Mouse (Mus musculus) common myeloid progenitor, adult 5-6 weeks (primary cell): ENCODE results near the gene Vgll4. TPM values are rescaled to one million over a fixed set of nuclear protein-coding genes. Genes with fewer than 3 reads are reported as not detected.
"Not testable (repeated sequence)": the region's sequence is repeated elsewhere in the genome, so short reads cannot be mapped to it uniquely, and the experiment has no call there.

Experiments
- ATAC-seq: replicated peaks from 2 replicates; pipeline ENCODE4 v1.8.0; 2016; ENCODE audit warnings: low read depth, mild to moderate bottlenecking, moderate TSS enrichment, inconsistent platforms; ENCODE audit not compliant: poor library complexity, severe bottlenecking
- total RNA-seq: library from RNA; stranded (forward); fragments of 200-1000, 187-1606 nt; gene quantifications from 2 replicates; pipeline ENCODE4 v1.2.3, GENCODE M21; 2017

Vgll4 gene
- total RNA-seq, 1 experiment from 2014 or later = 40.6 TPM

- ATAC-seq = no peak
Observed at GRCm38 (mm10) chr6:114901321-114901824, 68.4 kb downstream of the Vgll4 start.

DNA sequence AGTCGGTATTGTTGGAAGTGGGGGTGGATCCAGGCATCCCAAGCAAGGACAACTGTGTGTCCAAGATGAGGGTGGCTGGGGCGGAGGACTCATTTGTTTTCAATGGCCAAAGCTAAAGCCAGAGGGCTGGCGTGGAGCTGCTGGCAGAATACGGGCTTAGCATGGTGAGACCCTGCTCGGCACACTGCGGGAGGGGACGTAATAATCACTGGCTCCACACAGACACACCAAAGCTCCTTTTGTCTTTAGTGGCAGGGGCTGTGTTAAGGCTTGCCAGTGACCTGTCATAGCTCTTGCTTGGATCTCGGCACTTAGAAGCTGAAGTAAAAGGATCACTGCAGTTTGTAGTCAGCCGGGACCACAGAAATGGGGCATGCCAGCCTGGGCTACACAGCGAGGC lies 69.6 kb downstream of the Vgll4 start:
- ATAC-seq = no peak

- ATAC-seq = peak; percentile 49
Observed at GRCm38 (mm10) chr6:114899652-114900051, 70.1 kb downstream of the Vgll4 start.

DNA sequence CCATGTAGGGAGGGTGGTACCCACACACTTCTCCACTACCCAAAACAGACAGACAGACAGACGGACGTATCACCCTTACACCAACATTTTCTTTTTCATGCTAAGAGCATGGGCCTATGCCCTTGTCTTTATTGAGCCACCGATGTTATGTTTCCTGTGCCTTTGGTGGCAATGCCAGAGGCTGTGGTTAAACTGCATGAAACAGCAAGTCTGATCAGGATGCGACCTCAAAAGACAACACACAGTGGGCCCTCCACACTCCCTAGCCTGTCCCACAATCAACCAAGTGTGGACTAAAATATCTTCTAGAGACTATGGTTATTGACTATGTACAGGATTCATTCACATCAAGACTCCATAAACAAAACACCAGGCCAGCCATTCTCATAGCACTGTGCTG lies 70.8 kb downstream of the Vgll4 start:
- ATAC-seq = peak; percentile 71

GRCm38 (mm10) chr6:114896281-114896680 lies 73.5 kb downstream of the Vgll4 start:
- ATAC-seq = no peak

DNA sequence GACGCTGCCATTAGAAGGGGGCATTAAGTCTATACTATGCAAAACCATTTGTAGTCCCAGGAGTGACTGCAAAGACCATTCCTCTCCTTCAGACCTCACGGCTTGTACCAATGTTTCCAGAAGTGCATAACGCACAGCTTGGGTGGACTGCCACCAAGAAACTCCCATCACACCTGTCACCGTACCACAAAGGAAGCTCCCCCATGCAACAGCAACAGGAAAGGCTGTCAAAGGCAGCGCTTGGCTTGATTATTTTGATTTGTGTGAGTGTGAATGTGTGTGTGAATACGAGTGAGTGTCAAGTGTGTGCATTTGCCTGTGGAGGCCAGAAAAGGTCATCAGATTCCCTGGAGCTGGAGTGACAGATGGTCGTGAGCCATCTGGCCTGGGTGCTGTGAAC lies 74.6 kb downstream of the Vgll4 start:
- no peak for ATAC-seq

DNA sequence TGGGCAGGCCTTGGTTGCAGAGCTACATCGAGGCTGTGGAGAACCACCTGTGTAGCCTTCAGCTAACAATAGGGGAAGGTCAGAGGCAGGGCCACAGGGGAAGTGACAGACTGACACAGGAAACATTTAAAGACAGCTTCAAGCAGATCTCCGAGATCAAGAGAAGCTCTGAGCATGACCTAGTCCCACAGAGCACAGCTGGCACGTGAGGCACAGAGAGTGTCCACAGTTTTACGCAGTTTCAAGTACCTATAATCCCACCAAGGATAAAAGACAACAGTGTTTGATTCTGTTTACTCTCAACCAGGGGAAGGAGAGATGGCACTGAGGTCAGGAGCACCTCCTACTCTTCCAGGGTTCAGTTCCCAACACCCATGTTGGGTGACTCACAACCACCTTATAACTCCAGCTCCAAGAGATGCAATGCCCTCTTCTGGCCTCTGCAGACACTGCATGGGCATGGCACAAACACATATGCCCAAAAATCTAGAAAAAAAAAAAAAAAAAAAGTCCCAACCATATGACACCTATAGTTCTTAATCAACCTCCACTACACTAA lies 75.2 kb downstream of the Vgll4 start:
- ATAC-seq = peak; percentile 4; the same call in 1 of the 2 replicates

GRCm38 (mm10) chr6:114893427-114894209 lies 76.2 kb downstream of the Vgll4 start:
- peak; percentile 83 for ATAC-seq

DNA sequence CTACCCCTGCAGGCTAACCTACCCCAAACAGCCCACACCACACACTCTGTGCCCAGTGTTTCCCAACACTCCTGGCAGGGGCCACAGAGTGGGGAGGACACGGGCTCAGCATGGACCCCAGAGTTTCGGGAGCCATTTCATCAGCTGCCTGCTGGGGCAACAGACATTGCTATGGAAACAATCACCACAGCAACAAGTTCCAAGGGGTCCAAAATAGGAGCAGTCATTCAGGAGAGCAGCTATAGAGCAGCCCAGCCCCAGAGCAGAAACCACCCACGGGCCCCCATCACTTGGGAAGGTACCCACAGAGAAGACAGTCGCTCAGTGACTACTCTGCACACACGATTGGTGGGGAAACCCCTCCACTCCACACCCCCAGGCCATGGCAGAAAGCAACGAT lies 77.4 kb downstream of the Vgll4 start:
- peak; percentile 12 for ATAC-seq

GRCm38 (mm10) chr6:114891771-114892170 lies 78.0 kb downstream of the Vgll4 start:
- ATAC-seq = no peak

GRCm38 (mm10) chr6:114891272-114891671 lies 78.5 kb downstream of the Vgll4 start:
- no peak for ATAC-seq

DNA sequence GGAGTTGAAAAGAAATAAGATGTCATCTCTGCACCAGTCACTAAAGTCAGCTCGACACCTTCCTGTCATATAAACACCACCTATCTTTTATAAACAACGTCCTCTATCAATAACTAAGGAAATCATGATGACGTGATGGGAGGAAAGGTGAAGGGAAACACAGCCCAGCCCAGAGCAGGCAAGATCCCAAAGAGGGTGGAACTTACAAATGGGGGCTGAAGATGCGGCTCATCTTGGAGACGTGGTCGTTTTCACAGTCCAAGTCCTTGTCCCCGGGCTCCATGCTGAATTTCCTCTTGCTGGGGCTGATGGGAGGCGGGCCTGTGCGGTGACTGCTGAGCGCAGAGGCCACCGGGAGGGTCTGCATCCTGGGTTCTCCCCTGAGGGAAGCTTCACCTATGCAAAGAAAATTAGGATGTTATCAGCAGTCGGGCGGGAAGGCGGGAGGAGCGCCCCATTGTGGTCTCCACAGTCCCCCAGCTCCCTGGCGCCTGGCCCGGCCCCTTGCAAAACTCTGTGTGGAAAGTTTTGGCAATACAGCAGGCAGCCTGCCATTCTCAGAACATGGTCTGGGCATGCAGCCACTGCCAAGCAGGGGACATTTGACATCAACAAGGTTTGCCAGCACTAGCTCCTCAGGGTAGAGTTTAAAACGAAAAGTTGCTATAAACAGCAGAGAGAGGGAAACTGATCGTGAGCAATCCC lies 79.2 kb downstream of the Vgll4 start:
- ATAC-seq = 0 out of 2 replicates have a peak, but pooled peaks have one; percentile 8

DNA sequence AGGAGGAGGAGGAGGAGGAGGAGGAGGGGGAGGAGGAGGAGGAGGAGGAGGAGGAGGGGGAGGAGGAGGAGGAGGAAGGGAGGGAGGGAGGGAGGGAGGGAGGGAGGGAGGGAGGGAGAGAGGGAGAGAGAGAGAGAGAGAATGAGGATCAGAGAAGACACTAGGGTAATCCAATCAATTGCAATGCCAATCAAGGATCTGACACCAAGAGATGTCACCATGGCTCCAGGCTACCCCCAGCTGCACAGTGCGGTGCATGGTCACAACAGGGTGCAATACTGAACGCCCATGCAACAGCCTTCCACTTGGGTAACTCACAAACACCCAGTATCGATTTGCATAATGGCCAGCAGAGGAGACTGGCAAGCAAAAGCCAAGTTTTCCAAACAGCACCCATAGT lies 79.8 kb downstream of the Vgll4 start:
- not testable (repeated sequence) for ATAC-seq

DNA sequence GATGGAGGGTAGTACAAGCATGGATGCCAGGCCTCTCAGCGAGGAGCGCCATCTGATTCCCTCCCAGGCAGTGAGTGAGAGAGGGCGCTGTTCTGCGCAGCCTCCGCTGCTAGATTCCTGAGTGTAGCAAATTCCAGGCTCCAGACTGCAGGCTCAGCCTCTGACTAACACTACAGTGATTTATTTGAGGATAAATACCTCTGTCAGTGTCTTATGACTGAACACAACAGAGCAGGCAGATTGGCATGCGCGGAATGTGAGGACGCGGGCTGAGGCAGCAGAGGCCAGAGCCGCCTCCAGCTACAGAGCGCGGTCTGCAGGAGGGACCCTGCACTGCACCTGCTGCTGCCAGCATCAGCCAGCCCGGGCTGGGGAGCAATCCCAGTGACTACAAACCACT lies 80.9 kb downstream of the Vgll4 start:
- no peak for ATAC-seq

GRCm38 (mm10) chr6:114886504-114887361 lies 83.1 kb downstream of the Vgll4 start:
- ATAC-seq = no peak

DNA sequence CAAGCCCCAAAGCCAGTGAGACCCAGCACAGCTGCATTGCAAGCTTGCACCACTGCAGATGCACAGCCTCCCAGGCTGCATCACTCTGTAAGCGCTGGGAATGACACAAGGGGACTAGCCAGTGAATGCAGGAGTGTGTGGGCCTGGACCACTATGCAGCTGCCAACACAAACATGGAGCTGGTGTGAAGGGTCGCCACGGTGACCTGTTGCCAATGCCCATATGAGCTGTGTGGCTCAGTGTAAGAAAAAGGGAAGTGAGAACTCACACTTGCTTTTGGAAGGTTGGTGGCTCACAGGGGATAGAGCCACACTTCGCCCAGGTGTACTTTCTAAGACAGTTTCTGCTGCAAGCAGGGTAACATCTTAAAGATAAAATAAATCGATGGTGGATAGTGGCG lies 83.8 kb downstream of the Vgll4 start:
- peak; percentile 46 for ATAC-seq

- no peak for ATAC-seq
Observed at GRCm38 (mm10) chr6:114885129-114885528, 84.7 kb downstream of the Vgll4 start.

DNA sequence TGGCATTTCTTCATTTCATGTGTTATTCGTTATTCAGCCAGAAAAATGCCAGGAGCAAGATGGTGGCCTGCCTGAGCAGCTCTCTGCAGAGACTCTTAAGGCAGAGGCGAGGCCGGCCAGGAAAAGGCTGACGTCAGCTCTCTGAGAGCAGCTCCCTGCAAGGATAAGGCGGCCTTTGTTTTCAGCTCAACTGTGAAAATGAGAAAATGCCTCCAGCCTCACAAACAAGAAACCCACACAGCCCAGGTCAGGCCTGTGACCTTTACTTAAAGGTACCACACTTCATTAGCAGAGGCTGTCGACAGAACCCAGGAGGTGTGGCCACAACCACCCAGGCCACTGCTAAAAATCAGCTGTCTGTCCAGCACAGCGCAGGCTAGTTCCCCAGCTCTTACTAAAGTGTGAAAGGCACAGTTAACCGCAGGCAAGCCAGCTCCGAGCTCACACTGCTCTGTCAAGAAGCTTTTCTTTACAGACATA lies 86.5 kb downstream of the Vgll4 start:
- peak; percentile 23 for ATAC-seq

DNA sequence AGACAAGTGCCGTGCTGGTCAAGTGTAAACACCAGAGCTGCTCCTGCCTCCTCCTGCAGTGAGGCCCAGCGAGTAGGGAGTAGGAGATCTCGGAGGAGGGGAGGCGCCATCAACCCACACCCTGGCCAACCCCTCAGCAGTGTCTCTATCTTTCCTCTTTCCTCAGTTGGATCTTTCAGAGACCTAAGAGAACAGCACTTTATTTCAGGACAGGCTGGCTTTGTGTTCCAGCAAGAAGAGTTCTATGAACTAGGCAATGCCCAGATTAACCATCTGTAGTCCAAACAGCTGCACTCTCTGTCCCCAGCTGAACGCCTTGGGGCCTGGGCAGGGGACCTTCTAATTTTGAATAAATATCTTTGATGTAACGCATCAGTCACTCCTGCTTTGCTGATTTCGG lies 87.1 kb downstream of the Vgll4 start:
- no peak for ATAC-seq

GRCm38 (mm10) chr6:114882212-114882611 lies 87.6 kb downstream of the Vgll4 start:
- ATAC-seq = no peak
